Mouse (Mus musculus): Measurements from ENCODE around the gene Jph3. TPM values are rescaled to one million over a fixed set of nuclear protein-coding genes. Genes with fewer than 3 reads are reported as not detected.

Gene Jph3
- polyA plus RNA-seq, 1 experiment from 2014 or later, result 106 TPM

DNA sequence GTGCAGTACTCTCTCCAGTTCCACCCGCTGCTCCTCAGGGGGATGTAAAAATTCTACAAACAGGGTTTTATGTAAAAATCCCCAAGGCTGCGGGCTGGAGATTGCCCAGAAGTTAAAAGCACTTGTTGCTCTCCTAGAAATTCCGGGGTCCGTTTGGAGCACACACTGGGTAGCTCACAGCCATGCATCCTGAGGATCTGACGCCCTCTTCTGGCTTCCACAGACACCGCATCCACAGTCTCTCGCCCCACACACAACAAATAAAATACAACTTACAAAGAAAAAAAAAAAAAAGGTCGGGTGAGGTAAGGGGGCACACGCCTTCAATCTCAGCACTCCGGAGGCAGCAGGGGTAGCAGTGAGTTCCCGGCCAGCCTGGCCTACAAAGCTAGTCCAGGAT lies 78.6 kb downstream of the Jph3 start:
- Histone ChIP-seq H3K4me2 (ENCODE audit: low read length) (no peak overlapping the region), H3K9me3 (replicated peaks; ENCODE audit: control insufficient read depth, low read length, poor library complexity, severe bottlenecking) (no peaks in the 10 kb centered on the region), H3K36me3 (ENCODE audit: control insufficient read depth, insufficient read depth, low read length) (peaks cover 24% of the 10 kb centered on the region), H3K4me1 (ENCODE audit: control insufficient read depth, insufficient read depth, low read length) (no peaks in the 10 kb centered on the region), H3K27ac (ENCODE audit: low read length) (no peak overlapping the region), H3K4me3 (ENCODE audit: low read depth, low read length) (no peak overlapping the region), H3K27me3 (ENCODE audit: control insufficient read depth, insufficient read depth, low read depth, low read length) (no peaks in the 10 kb centered on the region), H3K9ac (ENCODE audit: low read depth, low read length) (no peak overlapping the region)
- no peak for ATAC-seq
- 75% methylated on average over 11 of the region's 11 CpGs for WGBS

DNA sequence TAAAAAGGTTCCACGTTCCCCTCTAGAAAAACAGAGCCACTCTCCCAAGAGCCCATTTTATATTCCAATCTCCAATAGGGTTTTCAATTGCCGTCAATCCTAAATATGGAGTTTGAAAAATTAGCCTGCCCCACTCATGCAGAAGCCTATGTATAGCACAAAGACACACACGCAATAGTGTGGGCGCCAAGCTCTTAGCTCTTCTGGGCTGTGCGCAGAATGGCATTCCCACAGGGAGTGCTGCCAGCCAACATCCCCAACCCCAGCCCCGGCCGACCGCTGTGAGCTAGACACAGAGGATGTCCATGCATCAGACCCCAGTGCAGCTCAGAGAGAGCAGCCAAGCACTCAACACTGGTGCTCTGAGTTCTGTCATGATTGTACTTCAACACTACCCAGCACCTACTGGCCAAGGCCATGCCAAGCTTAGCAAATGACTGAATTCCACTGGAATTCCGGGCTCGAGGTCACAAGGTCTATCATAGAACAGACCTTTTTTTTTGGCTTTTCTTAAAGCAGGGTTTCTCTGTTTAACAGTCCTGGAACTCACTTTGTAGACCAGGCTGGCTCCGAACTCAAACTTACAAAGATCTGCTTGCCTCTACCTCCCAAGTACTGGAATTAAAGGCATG lies 80.2 kb downstream of the Jph3 start:
- no peak overlapping the region for H3K4me2 ChIP-seq (ENCODE audit: low read length)
- WGBS, result 92% methylated on average over 11 of the region's 11 CpGs
- no peak overlapping the region for H3K27ac ChIP-seq (ENCODE audit: low read length)
- H3K36me3 ChIP-seq (ENCODE audit: control insufficient read depth, insufficient read depth, low read length), result peaks cover 24% of the 10 kb centered on the region
- H3K4me3 ChIP-seq (ENCODE audit: low read depth, low read length), result no peak overlapping the region
- H3K4me1 ChIP-seq (ENCODE audit: control insufficient read depth, insufficient read depth, low read length), result no peaks in the 10 kb centered on the region
- no peaks in the 10 kb centered on the region for H3K27me3 ChIP-seq (ENCODE audit: control insufficient read depth, insufficient read depth, low read depth, low read length)
- no peak for ATAC-seq
- H3K9ac ChIP-seq (ENCODE audit: low read depth, low read length), result no peak overlapping the region
- no peaks in the 10 kb centered on the region for H3K9me3 ChIP-seq (replicated peaks; ENCODE audit: control insufficient read depth, low read length, poor library complexity, severe bottlenecking)

DNA sequence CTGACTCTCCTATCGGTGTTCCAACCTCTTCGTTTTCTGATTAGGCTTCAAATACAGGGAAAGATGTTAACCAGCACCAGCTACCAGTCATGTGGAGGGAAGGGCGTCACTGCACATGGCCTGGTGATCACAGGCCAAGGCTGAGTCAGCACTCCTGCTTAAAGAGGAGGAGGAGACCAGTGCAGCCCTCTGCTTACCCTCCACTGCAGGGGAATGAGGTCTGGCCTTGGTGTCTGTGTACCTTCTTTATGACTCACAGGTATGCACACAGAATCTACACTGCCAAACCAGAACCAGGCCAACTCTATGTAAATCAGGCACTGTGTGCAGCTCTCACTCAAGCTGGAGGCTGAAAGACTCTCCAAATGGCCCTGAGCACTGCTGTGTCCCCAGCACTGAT lies 82.1 kb downstream of the Jph3 start:
- 96% methylated on average over 3 of the region's 3 CpGs for WGBS
- Histone ChIP-seq H3K4me3 (ENCODE audit: low read depth, low read length) (no peak overlapping the region), H3K4me2 (ENCODE audit: low read length) (no peak overlapping the region), H3K36me3 (ENCODE audit: control insufficient read depth, insufficient read depth, low read length) (peaks cover 9% of the 10 kb centered on the region; the same call in 1 of the 2 replicates), H3K9ac (ENCODE audit: low read depth, low read length) (no peak overlapping the region), H3K27me3 (ENCODE audit: control insufficient read depth, insufficient read depth, low read depth, low read length) (no peaks in the 10 kb centered on the region), H3K4me1 (ENCODE audit: control insufficient read depth, insufficient read depth, low read length) (no peaks in the 10 kb centered on the region), H3K27ac (ENCODE audit: low read length) (no peak overlapping the region), H3K9me3 (replicated peaks; ENCODE audit: control insufficient read depth, low read length, poor library complexity, severe bottlenecking) (no peaks in the 10 kb centered on the region)
- no peak for ATAC-seq

DNA sequence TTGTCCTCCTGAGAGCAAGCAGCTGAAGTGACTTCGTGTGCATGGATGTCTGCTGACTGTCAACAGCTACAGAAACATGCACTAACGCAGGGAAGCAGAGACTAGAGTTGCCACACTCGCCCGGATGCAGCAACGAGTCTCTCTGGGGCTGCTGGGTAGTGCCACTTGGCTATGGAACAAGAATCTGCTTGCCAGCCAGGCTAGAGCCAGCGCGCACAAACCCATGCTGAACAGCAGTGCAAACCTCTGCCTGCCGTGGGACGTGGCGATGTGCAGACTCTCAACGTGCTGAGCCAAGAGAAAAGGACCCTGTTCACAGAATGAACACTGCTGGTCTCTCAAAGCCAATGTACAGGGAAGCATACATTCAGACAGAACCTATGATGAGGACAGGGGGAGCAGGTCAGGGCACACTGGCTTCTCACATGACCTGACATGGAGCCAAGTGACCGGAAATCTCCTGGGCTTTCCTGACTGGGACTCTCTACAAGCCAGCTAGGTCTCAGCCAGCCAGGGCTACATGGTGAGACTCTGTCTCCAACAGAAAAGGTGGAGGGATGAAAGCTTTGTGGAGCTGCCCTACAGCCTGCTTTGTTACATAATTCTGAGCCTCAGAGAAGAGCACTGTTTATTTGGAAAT lies 82.6 kb downstream of the Jph3 start:
- Histone ChIP-seq H3K27me3 (ENCODE audit: control insufficient read depth, insufficient read depth, low read depth, low read length) (no peaks in the 10 kb centered on the region), H3K9ac (ENCODE audit: low read depth, low read length) (no peak overlapping the region), H3K4me1 (ENCODE audit: control insufficient read depth, insufficient read depth, low read length) (no peaks in the 10 kb centered on the region), H3K27ac (ENCODE audit: low read length) (no peak overlapping the region), H3K4me3 (ENCODE audit: low read depth, low read length) (no peak overlapping the region), H3K4me2 (ENCODE audit: low read length) (no peak overlapping the region), H3K36me3 (ENCODE audit: control insufficient read depth, insufficient read depth, low read length) (peaks cover 9% of the 10 kb centered on the region; the same call in 1 of the 2 replicates), H3K9me3 (replicated peaks; ENCODE audit: control insufficient read depth, low read length, poor library complexity, severe bottlenecking) (no peaks in the 10 kb centered on the region)
- 97% methylated on average over 12 of the region's 12 CpGs for WGBS
- ATAC-seq, result no peak

DNA sequence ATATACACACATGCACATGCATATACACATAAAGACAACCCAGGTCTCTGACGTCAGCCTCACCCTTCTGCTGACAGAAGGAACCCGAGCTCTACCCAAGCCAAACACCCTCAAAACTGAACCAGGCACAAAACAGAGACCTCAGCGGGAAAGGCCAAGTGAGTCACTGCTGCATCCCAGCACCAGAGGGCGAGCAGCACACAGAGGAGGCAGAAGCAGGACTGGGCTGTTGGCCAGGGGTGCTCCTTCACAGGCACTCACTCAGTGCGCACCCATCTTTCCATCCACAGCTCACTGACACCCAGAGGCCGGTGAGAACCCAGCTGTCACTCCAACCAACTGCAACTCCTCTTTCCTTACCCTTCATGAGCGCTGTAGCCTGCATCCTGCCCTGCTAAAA lies 88.8 kb downstream of the Jph3 start:
- Histone ChIP-seq H3K27me3 (ENCODE audit: control insufficient read depth, insufficient read depth, low read depth, low read length) (no peaks in the 10 kb centered on the region), H3K36me3 (ENCODE audit: control insufficient read depth, insufficient read depth, low read length) (peaks cover 16% of the 10 kb centered on the region), H3K9me3 (replicated peaks; ENCODE audit: control insufficient read depth, low read length, poor library complexity, severe bottlenecking) (no peaks in the 10 kb centered on the region), H3K27ac (ENCODE audit: low read length) (no peak overlapping the region), H3K4me3 (ENCODE audit: low read depth, low read length) (no peak overlapping the region), H3K9ac (ENCODE audit: low read depth, low read length) (no peak overlapping the region), H3K4me2 (ENCODE audit: low read length) (no peak overlapping the region), H3K4me1 (ENCODE audit: control insufficient read depth, insufficient read depth, low read length) (no peaks in the 10 kb centered on the region)
- no peak for ATAC-seq
- WGBS, result 83% methylated on average over 7 of the region's 7 CpGs

DNA sequence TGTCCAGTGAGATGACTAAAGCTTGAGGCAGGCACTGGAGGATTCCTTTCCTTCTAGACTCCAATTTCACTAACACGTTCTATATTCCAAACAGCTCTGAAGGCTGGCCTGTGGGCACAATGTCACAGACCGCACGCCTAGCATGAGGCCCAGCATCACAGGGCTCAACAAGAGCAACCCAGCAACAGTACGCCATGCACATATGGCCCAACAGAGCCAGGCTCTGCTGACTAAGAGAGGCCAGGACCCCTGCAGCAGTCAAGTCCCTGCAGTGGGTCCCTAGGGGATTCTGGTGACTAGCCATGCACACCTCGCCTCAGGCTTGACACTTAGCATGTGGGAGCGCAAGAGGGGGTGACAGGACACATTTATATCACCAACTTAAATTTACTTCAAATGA lies 91.4 kb downstream of the Jph3 start:
- Histone ChIP-seq H3K27ac (ENCODE audit: low read length) (no peak overlapping the region), H3K27me3 (ENCODE audit: control insufficient read depth, insufficient read depth, low read depth, low read length) (no peaks in the 10 kb centered on the region), H3K9ac (ENCODE audit: low read depth, low read length) (no peak overlapping the region), H3K4me1 (ENCODE audit: control insufficient read depth, insufficient read depth, low read length) (no peaks in the 10 kb centered on the region), H3K4me3 (ENCODE audit: low read depth, low read length) (no peak overlapping the region), H3K4me2 (ENCODE audit: low read length) (no peak overlapping the region), H3K36me3 (ENCODE audit: control insufficient read depth, insufficient read depth, low read length) (peaks cover 12% of the 10 kb centered on the region), H3K9me3 (replicated peaks; ENCODE audit: control insufficient read depth, low read length, poor library complexity, severe bottlenecking) (no peaks in the 10 kb centered on the region)
- ATAC-seq, result no peak
- WGBS, result 94% methylated on average over 6 of the region's 6 CpGs

DNA sequence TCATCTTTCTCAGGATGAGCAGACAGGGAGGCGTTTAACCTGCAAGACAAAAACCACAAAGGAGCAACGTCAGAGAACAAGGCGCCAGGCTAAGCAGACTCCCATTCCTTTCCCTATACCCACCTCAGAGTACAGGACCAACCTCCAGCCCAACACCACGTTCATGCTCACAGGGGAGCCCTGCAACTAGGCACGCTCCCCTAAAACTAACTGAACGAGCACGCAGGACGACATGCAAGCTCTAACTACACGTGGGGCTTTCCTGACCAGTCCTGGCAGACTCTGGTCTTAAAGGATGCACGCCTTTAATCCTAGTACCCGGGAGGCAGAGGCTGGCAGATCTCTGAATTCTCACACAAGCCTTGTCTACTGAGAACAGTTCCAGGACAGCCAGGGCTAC lies 91.9 kb downstream of the Jph3 start:
- Histone ChIP-seq H3K27me3 (ENCODE audit: control insufficient read depth, insufficient read depth, low read depth, low read length) (no peaks in the 10 kb centered on the region), H3K4me3 (ENCODE audit: low read depth, low read length) (no peak overlapping the region), H3K9ac (ENCODE audit: low read depth, low read length) (no peak overlapping the region), H3K36me3 (ENCODE audit: control insufficient read depth, insufficient read depth, low read length) (peaks cover 12% of the 10 kb centered on the region), H3K4me1 (ENCODE audit: control insufficient read depth, insufficient read depth, low read length) (no peaks in the 10 kb centered on the region), H3K27ac (ENCODE audit: low read length) (no peak overlapping the region), H3K4me2 (ENCODE audit: low read length) (no peak overlapping the region), H3K9me3 (replicated peaks; ENCODE audit: control insufficient read depth, low read length, poor library complexity, severe bottlenecking) (no peaks in the 10 kb centered on the region)
- 92% methylated on average over 11 of the region's 11 CpGs for WGBS
- no peak for ATAC-seq

DNA sequence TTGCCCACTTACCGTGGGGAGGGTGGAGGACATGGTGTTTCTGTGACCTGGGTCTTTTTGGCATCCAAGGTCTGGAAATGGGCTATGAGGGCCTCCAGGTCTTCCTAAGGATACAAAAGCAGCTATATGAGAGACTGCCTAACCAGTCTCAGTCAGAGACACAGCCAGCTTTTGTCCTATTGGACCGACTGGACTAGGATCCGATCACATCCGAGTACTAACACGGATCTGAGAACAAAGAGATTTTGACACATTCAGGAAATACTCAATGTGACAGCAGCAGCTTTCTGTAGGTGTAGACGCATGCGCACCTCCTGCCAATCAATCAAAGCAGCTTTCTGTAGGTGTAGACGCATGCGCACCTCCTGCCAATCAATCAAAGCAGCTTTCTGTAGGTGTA lies 92.3 kb downstream of the Jph3 start:
- no peak overlapping the region for H3K9ac ChIP-seq (ENCODE audit: low read depth, low read length)
- H3K27ac ChIP-seq (ENCODE audit: low read length), result no peak overlapping the region
- H3K4me3 ChIP-seq (ENCODE audit: low read depth, low read length), result no peak overlapping the region
- 92% methylated on average over 8 of the region's 9 CpGs for WGBS
- ATAC-seq, result no peak
- H3K9me3 ChIP-seq (replicated peaks; ENCODE audit: control insufficient read depth, low read length, poor library complexity, severe bottlenecking), result no peaks in the 10 kb centered on the region
- peaks cover 12% of the 10 kb centered on the region for H3K36me3 ChIP-seq (ENCODE audit: control insufficient read depth, insufficient read depth, low read length)
- H3K27me3 ChIP-seq (ENCODE audit: control insufficient read depth, insufficient read depth, low read depth, low read length), result no peaks in the 10 kb centered on the region
- no peak overlapping the region for H3K4me2 ChIP-seq (ENCODE audit: low read length)
- no peaks in the 10 kb centered on the region for H3K4me1 ChIP-seq (ENCODE audit: control insufficient read depth, insufficient read depth, low read length)

DNA sequence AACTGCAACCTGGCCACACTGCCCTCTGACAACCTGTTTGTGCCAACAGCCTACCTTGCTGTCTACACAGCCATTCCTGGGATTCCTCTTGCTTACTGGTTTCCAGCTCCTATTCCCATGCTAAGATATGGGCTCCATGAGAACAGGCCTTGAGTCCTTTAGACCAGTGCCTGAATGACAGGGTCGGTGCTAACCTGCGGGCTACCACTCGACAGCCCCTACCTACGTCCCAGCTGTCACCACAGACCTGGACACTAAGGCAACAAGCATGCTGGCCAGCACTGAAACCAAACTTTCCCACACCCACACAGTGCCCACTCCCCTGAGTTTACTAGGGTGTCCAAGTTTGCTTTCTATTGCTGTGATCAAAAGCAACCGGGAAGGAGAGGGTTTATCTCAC lies 98.3 kb downstream of the Jph3 start:
- Histone ChIP-seq H3K4me2 (ENCODE audit: low read length) (no peak overlapping the region; the same call in 1 of the 2 replicates), H3K4me3 (ENCODE audit: low read depth, low read length) (no peak overlapping the region), H3K9me3 (replicated peaks; ENCODE audit: control insufficient read depth, low read length, poor library complexity, severe bottlenecking) (no peaks in the 10 kb centered on the region), H3K27ac (ENCODE audit: low read length) (no peak overlapping the region), H3K36me3 (ENCODE audit: control insufficient read depth, insufficient read depth, low read length) (no peaks in the 10 kb centered on the region), H3K4me1 (ENCODE audit: control insufficient read depth, insufficient read depth, low read length) (peaks cover 17% of the 10 kb centered on the region), H3K27me3 (ENCODE audit: control insufficient read depth, insufficient read depth, low read depth, low read length) (no peaks in the 10 kb centered on the region), H3K9ac (ENCODE audit: low read depth, low read length) (no peak overlapping the region)
- WGBS, result 97% methylated on average over 5 of the region's 5 CpGs
- ATAC-seq, result no peak
